Mouse (Mus musculus): Measurements from ENCODE around the gene Vipr1.

GRCm38 (mm10) chr9:121718070-121718705 is 75.7 kb downstream of the Vipr1 start:
- no peak for TF ChIP-seq CHD2 (IDR thresholded peaks at IDR 0.05; ENCODE audit: low read depth, low read length)
- TF ChIP-seq ZNF384 (IDR thresholded peaks at IDR 0.05; ENCODE audit: low read depth, low read length): no peak
- TF ChIP-seq ZC3H11A (IDR thresholded peaks at IDR 0.05; ENCODE audit: borderline replicate concordance, low read depth, low read length): no peak
- no peak for TF ChIP-seq MAFK (IDR thresholded peaks at IDR 0.05; ENCODE audit: insufficient read depth, low read depth, low read length)
